Mouse (Mus musculus) stomach, embryonic 14.5 days (tissue): Measurements from ENCODE around the gene Usp20. TPM values are rescaled to one million over a fixed set of nuclear protein-coding genes. Genes with fewer than 3 reads are reported as not detected.

Experiments
- ATAC-seq: fragments of 200-750 bp; cut with Nextera tagmentation; 2 replicates; pipeline ENCODE4 v1.8.0; 2017; ENCODE audit warnings: low read depth, moderate TSS enrichment; ENCODE audit not compliant: insufficient number of reproducible peaks, insufficient read depth, low FRiP score
- H3K27ac ChIP-seq: fragments of 300-500 bp; sonication (generic); 2 replicates; pipeline ENCODE4 v1.5.1; 2014; ENCODE audit warnings: mild to moderate bottlenecking, low read length, moderate library complexity, mixed read lengths
- H3K27me3 ChIP-seq: fragments of 300-500 bp; sonication (generic); 2 replicates; pipeline ENCODE4 v1.6.1; 2014; ENCODE audit warnings: low read length, control low read depth, mixed read lengths; ENCODE audit not compliant: control insufficient read depth, insufficient read depth
- H3K36me3 ChIP-seq: fragments of 300-500 bp; sonication (generic); 2 replicates; pipeline ENCODE4 v1.6.1; 2014; ENCODE audit warnings: mild to moderate bottlenecking, control low read depth, low read length, moderate library complexity, mixed read lengths; ENCODE audit not compliant: control insufficient read depth, insufficient read depth
- H3K4me1 ChIP-seq: fragments of 300-500 bp; sonication (generic); 2 replicates; pipeline ENCODE4 v1.6.1; 2014; ENCODE audit warnings: low read length, control low read depth, mixed read lengths; ENCODE audit not compliant: control insufficient read depth, insufficient read depth
- H3K4me2 ChIP-seq: fragments of 300-500 bp; sonication (generic); replicated peaks from 2 replicates; pipeline ENCODE4 v1.6.1; 2014; ENCODE audit warnings: low read depth, low read length, control low read depth
- H3K4me3 ChIP-seq: fragments of 300-500 bp; sonication (generic); 2 replicates; pipeline ENCODE4 v1.5.1; 2014; ENCODE audit warnings: low read depth, low read length, control low read depth
- H3K9ac ChIP-seq: fragments of 300-500 bp; sonication (generic); replicated peaks from 2 replicates; pipeline ENCODE4 v1.6.1; 2014; ENCODE audit warnings: low read depth, mild to moderate bottlenecking, control low read depth, low read length, moderate library complexity, mixed read lengths
- H3K9me3 ChIP-seq: fragments of 300-500 bp; sonication (generic); 2 replicates; pipeline ENCODE4 v1.6.1; 2016; ENCODE audit warnings: low read depth, low read length, control low read depth; ENCODE audit not compliant: control insufficient read depth
- WGBS: fragments of 180-500 bp; shearing (Covaris S2); extraction: QIAGEN DNeasy Blood & Tissue Kit; methylation state at CpG from one replicate; pipeline ENCODE4 v1.1.7; 2014; 5-methylcytosine and 5-hydroxymethylcytosine counted together
- polyA plus RNA-seq: library from polyadenylated mRNA; unstranded; fragments of >200 nt; fragmentation: Nextera tagmentation; extraction: Ambion mirVana; gene quantifications from 2 replicates; pipeline ENCODE4 v1.2.1, GENCODE M21; 2014

Usp20 gene
- polyA plus RNA-seq, 1 experiment from 2014 or later = 13.8 TPM

DNA sequence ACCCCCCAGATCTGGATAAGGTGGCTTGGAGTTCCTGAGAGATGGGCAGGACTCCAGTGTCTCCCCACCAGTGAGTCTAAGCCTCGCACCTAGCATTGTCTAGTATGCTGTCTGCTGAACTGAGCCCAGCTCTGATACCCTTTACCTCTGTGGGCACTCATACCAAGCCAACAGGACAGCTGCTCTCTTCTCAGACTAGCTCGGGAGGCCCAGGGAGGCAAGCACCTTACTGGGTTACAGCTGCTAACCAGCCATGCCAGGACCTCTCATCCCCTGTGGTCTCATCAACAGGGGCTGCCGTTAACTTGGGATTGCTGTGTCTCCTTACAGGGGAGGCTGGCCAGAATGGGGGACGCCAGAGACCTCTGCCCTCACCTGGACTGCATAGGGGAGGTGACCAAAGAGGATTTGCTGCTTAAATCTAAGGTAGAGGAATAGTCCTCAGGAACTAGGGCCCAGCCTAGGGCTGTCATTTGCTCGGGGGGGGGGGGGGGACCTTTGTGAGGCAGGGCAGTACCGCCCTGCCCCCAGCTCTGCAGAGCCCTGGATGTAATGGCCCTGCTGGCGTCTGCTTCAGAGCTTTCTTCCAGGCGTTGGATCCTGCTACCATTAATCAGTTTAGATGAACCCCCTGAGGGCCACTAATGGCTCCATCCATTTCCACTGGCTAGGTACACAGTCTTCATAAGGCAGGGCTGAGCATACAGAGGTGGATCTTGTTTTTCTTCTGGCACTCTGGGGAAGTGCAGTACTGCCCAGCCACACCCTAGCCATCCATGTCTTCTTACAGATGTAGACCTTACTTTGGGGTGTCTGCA is 16.6 kb downstream of the Usp20 start:
- peaks cover 4% of the 10 kb centered on the region; the same call in 1 of the 2 replicates for H3K36me3 ChIP-seq
- H3K9me3 ChIP-seq = no peaks in the 10 kb centered on the region
- no peak overlapping the region for H3K27ac ChIP-seq
- 60% methylated on average over 8 of the region's 8 CpGs for WGBS
- no peaks in the 10 kb centered on the region for H3K4me1 ChIP-seq
- H3K27me3 ChIP-seq = no peaks in the 10 kb centered on the region
- ATAC-seq = no peak
- H3K4me2 ChIP-seq = no peak overlapping the region
- H3K9ac ChIP-seq = no peak overlapping the region
- no peak overlapping the region for H3K4me3 ChIP-seq

DNA sequence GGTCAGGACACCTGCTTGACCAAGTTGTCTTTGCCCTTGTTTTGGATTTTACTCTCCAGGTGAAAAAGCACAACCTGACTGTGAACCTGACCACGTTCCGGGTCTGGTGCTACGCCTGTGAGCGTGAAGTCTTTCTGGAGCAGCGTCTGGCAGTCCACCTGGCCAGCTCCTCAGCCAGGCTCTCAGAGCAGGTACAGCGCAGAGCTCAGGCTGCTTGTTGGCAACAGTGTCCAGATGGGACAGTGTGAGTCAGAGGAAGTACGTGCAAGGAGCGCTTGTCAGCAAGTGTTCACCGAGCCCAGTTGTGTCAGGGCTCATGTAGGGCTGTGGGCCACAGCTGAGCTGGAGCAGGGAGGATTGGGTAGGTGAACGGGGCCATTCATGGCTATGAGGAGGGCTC is 20.8 kb downstream of the Usp20 start:
- Histone ChIP-seq H3K4me3 (no peak overlapping the region), H3K4me2 (no peak overlapping the region), H3K27me3 (no peaks in the 10 kb centered on the region), H3K27ac (no peak overlapping the region), H3K9ac (no peak overlapping the region), H3K9me3 (no peaks in the 10 kb centered on the region), H3K4me1 (no peaks in the 10 kb centered on the region), H3K36me3 (peaks cover 9% of the 10 kb centered on the region; the same call in 1 of the 2 replicates)
- no peak for ATAC-seq
- WGBS = 92% methylated on average over 10 of the region's 10 CpGs

DNA sequence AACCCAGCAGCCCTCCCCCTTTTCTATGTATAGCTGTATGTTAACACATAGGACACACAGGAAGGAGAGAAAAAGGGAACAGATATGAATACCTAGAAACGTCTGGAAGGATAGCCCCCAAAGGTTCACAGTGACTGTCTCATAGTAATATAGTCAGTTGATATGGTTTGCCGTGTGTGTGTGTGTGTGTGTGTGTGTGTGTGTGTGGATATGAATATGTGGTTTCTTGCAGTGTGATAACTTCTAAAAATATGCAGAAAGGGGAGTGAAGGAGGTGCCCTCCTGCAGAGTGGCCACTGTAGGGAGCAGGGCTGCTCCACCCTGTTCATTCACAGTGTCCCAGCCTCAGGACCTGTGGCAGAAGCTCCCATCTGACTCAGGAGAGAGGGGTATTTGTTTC is 23.4 kb downstream of the Usp20 start:
- 80% methylated on average over 2 of the region's 2 CpGs for WGBS
- no peak for ATAC-seq
- no peaks in the 10 kb centered on the region for H3K4me1 ChIP-seq
- peaks cover 9% of the 10 kb centered on the region; the same call in 1 of the 2 replicates for H3K36me3 ChIP-seq
- no peak overlapping the region for H3K4me3 ChIP-seq
- H3K9me3 ChIP-seq = no peaks in the 10 kb centered on the region
- H3K9ac ChIP-seq = no peak overlapping the region
- H3K27ac ChIP-seq = no peak overlapping the region
- H3K4me2 ChIP-seq = no peak overlapping the region
- no peaks in the 10 kb centered on the region for H3K27me3 ChIP-seq

DNA sequence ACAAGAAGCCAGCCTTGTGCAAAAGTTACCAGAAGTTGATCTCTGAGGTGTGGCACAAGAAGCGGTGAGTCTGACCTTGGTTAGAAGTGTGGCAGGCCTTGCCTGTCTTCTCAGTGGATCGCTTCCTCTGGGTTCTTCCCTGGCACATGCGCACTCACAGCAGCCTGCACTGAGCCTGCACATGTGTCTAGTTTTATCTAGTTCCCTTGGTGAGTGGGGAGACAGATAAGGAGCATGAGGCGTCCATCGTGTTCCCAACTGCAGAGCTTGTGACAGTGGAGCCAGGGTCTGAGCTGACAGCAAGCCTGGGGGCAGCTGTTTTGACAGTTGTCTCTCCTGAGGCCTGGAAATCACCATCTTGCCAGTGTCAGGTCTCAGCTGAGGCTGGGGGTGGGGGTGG is 24.4 kb downstream of the Usp20 start:
- H3K4me2 ChIP-seq = no peak overlapping the region
- no peaks in the 10 kb centered on the region for H3K9me3 ChIP-seq
- H3K27ac ChIP-seq = no peak overlapping the region; the same call in 1 of the 2 replicates
- 72% methylated on average over 5 of the region's 5 CpGs for WGBS
- H3K36me3 ChIP-seq = peaks cover 9% of the 10 kb centered on the region; the same call in 1 of the 2 replicates
- H3K4me3 ChIP-seq = no peak overlapping the region
- H3K9ac ChIP-seq = no peak overlapping the region
- no peak; the same call in 1 of the 2 replicates for ATAC-seq
- H3K4me1 ChIP-seq = no peaks in the 10 kb centered on the region
- H3K27me3 ChIP-seq = no peaks in the 10 kb centered on the region

DNA sequence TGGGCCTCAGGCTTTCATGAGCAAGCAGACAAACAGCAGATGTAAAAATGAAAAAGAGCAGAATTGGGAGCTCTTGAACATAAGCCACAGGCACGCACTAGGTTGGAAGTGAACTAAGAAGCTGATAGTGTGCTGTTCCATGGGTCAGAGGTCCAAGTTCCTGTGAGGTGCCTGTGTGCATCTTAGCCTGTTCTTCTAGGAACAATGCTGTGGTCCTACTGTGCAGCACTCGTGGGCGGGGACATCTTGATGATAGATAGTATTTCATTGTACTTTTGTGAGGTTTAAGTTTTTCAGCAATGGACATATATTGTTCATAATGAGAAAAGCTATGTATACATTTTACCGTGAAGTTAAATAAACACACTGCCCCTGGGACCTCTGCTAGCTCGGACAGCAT is 25.1 kb downstream of the Usp20 start:
- Histone ChIP-seq H3K4me2 (no peak overlapping the region), H3K27ac (peak overlapping the region; percentile 27; the same call in 1 of the 2 replicates), H3K4me1 (no peaks in the 10 kb centered on the region), H3K4me3 (no peak overlapping the region), H3K36me3 (peaks cover 9% of the 10 kb centered on the region; the same call in 1 of the 2 replicates), H3K27me3 (no peaks in the 10 kb centered on the region), H3K9me3 (no peaks in the 10 kb centered on the region), H3K9ac (no peak overlapping the region)
- WGBS = 62% methylated on average over 5 of the region's 5 CpGs
- no peak for ATAC-seq

DNA sequence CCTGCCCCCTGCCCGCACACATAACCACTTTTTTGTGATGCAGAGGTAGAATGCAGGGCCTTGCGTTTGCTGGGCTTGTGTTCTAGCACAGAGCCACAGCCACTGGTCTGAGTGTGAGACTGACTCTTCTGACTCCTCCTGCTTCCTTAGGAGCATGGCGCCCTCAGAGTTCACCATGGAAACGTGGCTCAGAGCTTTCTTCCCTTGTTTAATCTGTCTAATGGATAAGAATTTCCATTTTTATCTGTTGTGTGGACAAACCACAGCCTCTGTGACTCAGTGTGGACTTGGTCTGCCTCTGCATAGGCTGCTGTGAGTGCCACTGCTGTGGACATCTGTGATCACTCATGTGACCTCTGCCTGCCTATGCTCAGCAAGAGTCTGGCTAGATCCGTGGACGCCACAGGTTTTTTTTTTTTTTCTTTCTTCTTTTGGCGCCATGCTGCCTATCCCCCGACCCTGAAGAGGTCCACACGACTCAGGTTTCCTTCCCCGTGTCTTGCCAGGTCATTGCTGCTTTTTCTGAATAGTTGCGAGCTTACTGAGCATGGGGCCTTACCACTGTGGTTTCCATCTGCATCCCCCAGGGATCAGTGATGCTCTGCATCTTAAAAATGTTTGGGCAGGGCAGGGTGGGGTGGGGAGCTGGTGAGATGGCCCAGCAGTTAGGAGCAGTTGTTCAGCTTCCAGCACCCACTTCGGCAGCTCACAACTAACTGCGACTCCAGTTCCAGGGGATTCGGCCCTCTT is 31.5 kb downstream of the Usp20 start:
- WGBS = 76% methylated on average over 14 of the region's 14 CpGs
- no peaks in the 10 kb centered on the region for H3K4me1 ChIP-seq
- no peak for ATAC-seq
- H3K4me2 ChIP-seq = no peak overlapping the region
- no peaks in the 10 kb centered on the region for H3K9me3 ChIP-seq
- H3K27ac ChIP-seq = no peak overlapping the region
- no peak overlapping the region for H3K4me3 ChIP-seq
- H3K9ac ChIP-seq = no peak overlapping the region
- H3K27me3 ChIP-seq = no peaks in the 10 kb centered on the region
- peaks cover 4% of the 10 kb centered on the region; the same call in 1 of the 2 replicates for H3K36me3 ChIP-seq

DNA sequence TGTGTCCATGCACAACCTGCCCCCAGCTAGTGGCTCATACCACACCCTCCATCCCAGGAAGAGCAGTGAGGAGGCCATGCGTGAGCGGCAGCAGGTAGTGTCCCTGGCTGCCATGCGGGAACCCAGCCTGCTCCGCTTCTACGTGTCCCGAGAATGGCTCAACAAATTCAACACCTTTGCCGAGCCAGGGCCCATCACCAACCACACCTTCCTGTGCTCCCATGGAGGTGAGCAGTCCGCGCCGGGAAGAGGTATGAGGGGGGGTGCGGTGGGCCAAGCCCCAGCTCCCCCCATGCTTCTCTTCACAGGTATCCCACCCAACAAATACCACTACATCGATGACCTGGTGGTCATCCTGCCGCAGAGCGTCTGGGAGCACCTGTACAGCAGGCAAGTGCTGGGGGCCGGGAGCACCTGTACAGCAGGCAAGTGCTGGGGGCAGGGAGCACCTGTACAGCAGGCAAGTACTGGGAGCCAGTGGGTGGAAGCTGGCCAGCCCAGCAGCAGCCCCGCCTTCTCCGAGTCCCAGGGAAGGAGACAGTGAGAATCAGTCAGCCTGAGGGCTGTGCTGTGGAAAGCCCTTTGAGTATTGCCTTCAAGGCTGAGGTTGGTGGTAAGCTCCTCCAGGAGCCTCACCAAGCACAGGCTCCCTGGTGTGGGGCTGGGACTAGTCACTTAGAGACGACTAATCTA is 35.7 kb downstream of the Usp20 start:
- Histone ChIP-seq H3K9me3 (no peaks in the 10 kb centered on the region), H3K27ac (no peak overlapping the region), H3K4me2 (no peak overlapping the region), H3K36me3 (peaks cover 11% of the 10 kb centered on the region), H3K4me3 (no peak overlapping the region), H3K27me3 (no peaks in the 10 kb centered on the region), H3K9ac (no peak overlapping the region), H3K4me1 (no peaks in the 10 kb centered on the region)
- WGBS = 88% methylated on average over 18 of the region's 18 CpGs
- ATAC-seq = no peak

DNA sequence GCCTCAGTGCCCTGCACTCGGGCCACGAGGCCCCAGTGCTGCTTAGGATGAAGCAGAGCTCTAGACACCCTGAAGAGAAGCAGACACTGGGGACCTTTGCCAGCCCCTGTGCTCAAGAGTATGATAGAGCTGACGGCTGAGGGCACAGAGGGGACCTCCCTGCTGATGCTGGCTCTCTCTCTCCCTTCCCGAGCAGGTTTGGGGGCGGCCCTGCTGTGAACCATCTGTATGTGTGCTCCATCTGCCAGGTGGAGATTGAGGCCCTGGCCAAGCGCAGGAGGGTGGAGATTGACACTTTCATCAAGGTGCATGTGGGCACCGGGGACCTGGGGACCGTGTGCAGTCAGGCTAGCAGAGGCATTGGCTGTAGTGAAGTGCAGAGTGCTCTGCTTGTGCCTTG is 36.4 kb downstream of the Usp20 start:
- Histone ChIP-seq H3K36me3 (peaks cover 11% of the 10 kb centered on the region), H3K27me3 (no peaks in the 10 kb centered on the region), H3K4me1 (no peaks in the 10 kb centered on the region), H3K9ac (no peak overlapping the region), H3K4me3 (no peak overlapping the region), H3K9me3 (no peaks in the 10 kb centered on the region), H3K27ac (no peak overlapping the region), H3K4me2 (no peak overlapping the region)
- 85% methylated on average over 8 of the region's 8 CpGs for WGBS
- ATAC-seq = no peak
